Mouse (Mus musculus) heart, embryonic 15.5 days (tissue): ENCODE data around the gene Fam180a. TPM values are rescaled to one million over a fixed set of nuclear protein-coding genes. Genes with fewer than 3 reads are reported as not detected.

ENCODE experiments used
- ATAC-seq: fragments of 200-750 bp; cut with Nextera tagmentation; replicated peaks from 2 replicates; pipeline ENCODE4 v1.8.0; 2017; ENCODE audit warnings: low read depth, moderate TSS enrichment; ENCODE audit not compliant: insufficient number of reproducible peaks, insufficient read depth, low FRiP score
- H3K27ac ChIP-seq: fragments of 300-500 bp; sonication (generic); 2 replicates; pipeline ENCODE4 v1.5.1; 2015; ENCODE audit warnings: mild to moderate bottlenecking, inconsistent platforms
- H3K27me3 ChIP-seq: fragments of 300-500 bp; sonication (generic); 2 replicates; pipeline ENCODE4 v1.6.1; 2015; ENCODE audit warnings: inconsistent platforms
- H3K36me3 ChIP-seq: fragments of 300-500 bp; sonication (generic); 2 replicates; pipeline ENCODE4 v1.6.1; 2015; ENCODE audit warnings: mild to moderate bottlenecking, inconsistent platforms
- H3K4me1 ChIP-seq: fragments of 300-500 bp; sonication (generic); replicated peaks from 2 replicates; pipeline ENCODE4 v1.6.1; 2015; ENCODE audit warnings: inconsistent platforms
- H3K4me2 ChIP-seq: fragments of 300-500 bp; sonication (generic); 2 replicates; pipeline ENCODE4 v1.6.1; 2015; ENCODE audit warnings: inconsistent platforms, mild to moderate bottlenecking, moderate library complexity
- H3K4me3 ChIP-seq: fragments of 300-500 bp; sonication (generic); 2 replicates; pipeline ENCODE4 v1.5.1; 2015; ENCODE audit warnings: mild to moderate bottlenecking, inconsistent platforms
- H3K9ac ChIP-seq: fragments of 300-500 bp; sonication (generic); 2 replicates; pipeline ENCODE4 v1.6.1; 2015; ENCODE audit warnings: mild to moderate bottlenecking, inconsistent platforms
- H3K9me3 ChIP-seq: fragments of 300-500 bp; sonication (generic); replicated peaks from 2 replicates; pipeline ENCODE4 v1.6.1; 2016; ENCODE audit warnings: inconsistent platforms
- WGBS: fragments of 180-500 bp; shearing (Covaris S2); methylation state at CpG from one replicate; pipeline ENCODE4 v1.1.7; 2015; ENCODE audit warnings: mixed read lengths; 5-methylcytosine and 5-hydroxymethylcytosine counted together
- polyA plus RNA-seq: library from polyadenylated mRNA; unstranded; fragments of >200 nt; fragmentation: Nextera tagmentation; extraction: Ambion mirVana; gene quantifications from 2 replicates; pipeline ENCODE4 v1.2.1, GENCODE M21; 2015

Fam180a gene
- polyA plus RNA-seq, 1 experiment from 2014 or later = 1.0 TPM

DNA sequence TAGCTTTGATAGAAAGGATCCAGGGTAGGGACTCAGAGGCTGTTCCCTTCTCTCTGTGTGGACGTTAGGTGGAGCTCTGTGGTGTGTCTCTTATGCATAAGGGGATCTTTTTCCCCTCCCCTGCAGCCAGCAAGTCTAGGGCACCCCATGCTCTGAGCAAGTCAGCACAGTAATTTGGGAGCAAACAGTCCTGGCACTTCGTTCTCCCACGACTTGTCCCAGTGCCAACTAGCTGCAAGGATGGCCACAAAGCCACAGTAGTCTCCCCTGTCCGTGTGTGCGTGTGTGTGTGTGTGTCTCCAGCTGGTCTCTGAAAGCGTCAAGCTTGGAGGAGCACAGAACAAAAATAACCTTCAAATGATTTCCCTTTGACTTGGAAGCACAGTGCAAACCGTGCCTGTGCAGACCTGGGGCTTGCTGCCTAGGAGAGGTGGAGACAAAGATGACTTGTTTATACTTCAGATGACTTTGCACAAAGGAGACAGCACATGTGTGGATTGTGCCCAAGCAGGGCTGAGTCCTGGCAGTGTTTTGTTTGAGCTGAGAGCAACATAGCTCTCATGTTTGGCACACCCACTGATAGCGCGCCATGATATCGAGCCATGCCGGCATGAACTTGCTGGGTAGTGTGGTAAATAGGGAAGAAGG lies 37.7 kb downstream of the Fam180a start:
- Histone ChIP-seq H3K27me3 (no peaks in the 10 kb centered on the region), H3K27ac (peak overlapping the region; percentile 69), H3K36me3 (no peaks in the 10 kb centered on the region), H3K4me2 (peak overlapping the region; percentile 41; the same call in 1 of the 2 replicates), H3K9ac (no peak overlapping the region), H3K4me1 (peaks cover 18% of the 10 kb centered on the region), H3K4me3 (no peak overlapping the region), H3K9me3 (no peaks in the 10 kb centered on the region)
- WGBS = 28% methylated on average over 11 of the region's 11 CpGs
- ATAC-seq = peak; percentile 60; the same call in 1 of the 2 replicates

DNA sequence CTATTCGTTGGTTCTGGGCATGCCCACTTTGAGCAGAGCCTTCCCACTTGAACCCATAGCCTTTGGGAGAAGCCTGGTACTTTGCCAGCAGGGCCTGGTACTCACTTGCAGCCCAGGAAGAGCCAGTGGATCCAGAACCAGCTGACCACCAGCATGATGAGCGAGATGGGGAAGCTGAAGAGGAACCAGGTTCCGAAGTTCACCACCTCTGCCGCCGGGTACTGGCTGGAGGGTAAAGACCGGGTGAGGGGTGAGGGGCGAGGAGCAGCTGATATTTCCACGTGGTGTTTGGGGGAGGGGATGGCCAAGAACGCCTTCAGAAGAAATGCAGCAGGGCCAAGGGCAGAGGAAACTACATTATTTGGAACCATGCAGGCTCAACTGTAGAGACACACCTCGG lies 46.6 kb downstream of the Fam180a start:
- no peak overlapping the region for H3K9ac ChIP-seq
- no peaks in the 10 kb centered on the region for H3K36me3 ChIP-seq
- no peak overlapping the region for H3K4me3 ChIP-seq
- H3K27me3 ChIP-seq = no peaks in the 10 kb centered on the region
- 80% methylated on average over 10 of the region's 10 CpGs for WGBS
- no peak overlapping the region for H3K27ac ChIP-seq
- no peak for ATAC-seq
- H3K9me3 ChIP-seq = no peaks in the 10 kb centered on the region
- H3K4me2 ChIP-seq = no peak overlapping the region
- H3K4me1 ChIP-seq = peaks cover 3% of the 10 kb centered on the region; the same call in 1 of the 2 replicates

DNA sequence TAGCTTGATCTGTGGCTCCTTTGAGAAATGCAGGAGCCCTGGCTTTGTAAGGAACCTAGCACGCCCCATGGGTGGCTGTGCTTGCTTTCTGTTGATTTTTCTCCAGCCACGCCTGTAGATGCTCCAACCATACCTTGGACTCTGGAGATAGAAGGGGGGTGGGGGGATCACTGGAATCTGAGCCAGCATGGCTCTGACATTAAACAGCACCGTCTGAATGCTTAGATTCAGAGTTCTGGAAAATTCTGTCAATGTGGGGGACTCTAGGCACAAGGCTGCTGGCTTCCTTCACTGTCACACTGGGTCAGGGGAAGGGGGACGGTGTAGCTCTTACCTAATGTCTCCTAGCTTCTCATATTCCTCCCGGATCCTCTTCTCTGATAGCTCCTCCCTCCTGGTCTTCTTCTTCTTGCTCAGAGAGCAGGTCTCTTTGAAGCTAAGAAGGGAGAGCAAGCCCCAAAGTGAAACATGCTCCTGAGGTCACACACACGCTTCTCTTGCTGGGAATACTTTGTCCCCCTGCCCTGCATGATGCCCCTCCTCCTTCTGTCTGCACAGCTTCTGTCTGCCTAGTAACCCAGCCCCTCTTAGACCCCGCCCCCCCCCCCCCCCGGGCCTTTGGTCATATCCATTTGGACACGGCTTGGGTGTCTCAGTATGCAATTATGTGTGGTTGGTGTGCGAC lies 47.9 kb downstream of the Fam180a start:
- H3K4me1 ChIP-seq = peaks cover 3% of the 10 kb centered on the region; the same call in 1 of the 2 replicates
- no peaks in the 10 kb centered on the region for H3K9me3 ChIP-seq
- no peak overlapping the region for H3K4me2 ChIP-seq
- H3K4me3 ChIP-seq = no peak overlapping the region
- H3K36me3 ChIP-seq = no peaks in the 10 kb centered on the region
- no peak overlapping the region for H3K9ac ChIP-seq
- no peak; the same call in 1 of the 2 replicates for ATAC-seq
- 37% methylated on average over 10 of the region's 10 CpGs for WGBS
- H3K27me3 ChIP-seq = no peaks in the 10 kb centered on the region
- no peak overlapping the region for H3K27ac ChIP-seq

DNA sequence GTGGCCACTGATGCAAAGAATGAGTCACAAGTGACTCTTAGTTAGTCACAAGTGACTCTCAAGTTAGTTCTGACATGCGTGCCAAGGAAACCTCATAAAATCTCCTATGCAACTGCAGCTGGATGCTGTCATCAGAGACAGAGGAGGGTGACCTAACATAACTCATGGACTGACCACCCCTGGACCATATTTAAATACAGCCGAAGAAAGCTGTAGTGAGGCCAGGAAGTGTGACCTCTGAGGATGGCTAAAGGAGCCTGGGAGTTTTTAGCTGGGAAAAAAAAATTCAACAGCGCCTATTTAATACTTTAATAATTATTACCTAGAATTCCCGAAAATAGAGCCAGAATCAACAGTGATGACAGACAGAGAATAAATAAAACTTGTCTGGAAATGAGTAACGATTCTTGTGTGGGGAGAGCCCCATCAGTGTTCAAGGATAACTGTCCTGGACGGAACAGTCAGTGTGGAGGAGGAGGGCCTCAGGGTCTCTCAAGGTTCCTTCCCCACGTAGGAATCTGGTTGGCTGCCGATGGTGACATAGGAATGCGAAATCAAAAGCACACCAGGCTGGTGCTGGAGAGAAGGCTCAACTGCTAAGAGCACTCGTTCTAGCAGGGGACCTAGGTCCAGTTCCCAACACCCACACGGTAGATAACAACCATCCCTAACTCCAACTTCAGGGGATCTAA lies 52.4 kb downstream of the Fam180a start:
- H3K4me2 ChIP-seq = no peak overlapping the region
- H3K27ac ChIP-seq = no peak overlapping the region
- H3K27me3 ChIP-seq = no peaks in the 10 kb centered on the region
- H3K9me3 ChIP-seq = no peaks in the 10 kb centered on the region
- H3K9ac ChIP-seq = no peak overlapping the region
- no peaks in the 10 kb centered on the region for H3K36me3 ChIP-seq
- no peak overlapping the region for H3K4me3 ChIP-seq
- no peak for ATAC-seq
- peaks cover 6% of the 10 kb centered on the region; the same call in 1 of the 2 replicates for H3K4me1 ChIP-seq
- WGBS = 59% methylated on average over 11 of the region's 11 CpGs

DNA sequence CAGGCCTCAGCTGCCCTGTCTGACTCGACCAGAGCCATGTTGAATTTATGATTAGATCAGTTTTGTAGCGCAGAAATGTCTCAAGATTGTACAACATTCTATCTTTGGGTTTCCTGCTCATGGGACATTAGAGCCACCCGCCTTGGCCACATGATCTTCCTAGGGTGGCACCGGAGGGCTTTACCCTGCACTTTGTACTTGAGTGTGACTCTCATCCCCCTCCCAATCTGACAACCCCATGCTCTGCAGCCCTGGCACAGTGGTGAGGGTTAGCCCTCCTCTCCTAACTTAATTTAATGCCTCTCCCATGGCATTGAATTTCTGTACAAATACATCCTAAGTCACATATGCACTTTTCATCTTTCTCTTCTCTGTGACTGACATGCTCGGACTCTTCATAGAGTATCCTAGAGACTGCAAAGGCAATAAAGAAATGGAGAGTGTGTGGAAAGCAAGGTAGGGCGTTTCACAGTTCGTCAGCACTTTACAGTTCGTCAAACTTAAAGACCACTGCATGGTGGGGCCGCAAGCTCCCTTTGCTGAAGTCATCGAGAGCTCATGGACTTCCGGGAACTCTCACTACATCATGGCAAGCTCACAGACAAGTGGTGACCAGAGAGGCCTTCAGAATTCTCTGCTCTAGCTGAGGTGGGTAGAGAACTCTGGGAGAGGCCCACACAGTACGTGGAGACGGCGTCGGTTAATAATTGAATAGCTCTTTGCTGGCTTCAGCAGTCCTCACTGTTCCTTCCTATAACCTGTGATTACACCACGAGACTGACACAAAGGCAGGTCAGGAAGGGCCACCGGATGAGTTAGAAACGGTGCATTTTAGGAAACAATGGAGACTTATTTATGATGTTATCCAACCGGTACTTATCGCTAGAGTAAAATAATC lies 53.8 kb downstream of the Fam180a start:
- ATAC-seq = no peak
- no peak overlapping the region for H3K9ac ChIP-seq
- no peaks in the 10 kb centered on the region for H3K27me3 ChIP-seq
- H3K36me3 ChIP-seq = no peaks in the 10 kb centered on the region
- H3K27ac ChIP-seq = no peak overlapping the region
- 84% methylated on average over 20 of the region's 20 CpGs for WGBS
- no peak overlapping the region for H3K4me3 ChIP-seq
- H3K4me2 ChIP-seq = no peak overlapping the region
- no peaks in the 10 kb centered on the region for H3K9me3 ChIP-seq
- peaks cover 3% of the 10 kb centered on the region; the same call in 1 of the 2 replicates for H3K4me1 ChIP-seq

DNA sequence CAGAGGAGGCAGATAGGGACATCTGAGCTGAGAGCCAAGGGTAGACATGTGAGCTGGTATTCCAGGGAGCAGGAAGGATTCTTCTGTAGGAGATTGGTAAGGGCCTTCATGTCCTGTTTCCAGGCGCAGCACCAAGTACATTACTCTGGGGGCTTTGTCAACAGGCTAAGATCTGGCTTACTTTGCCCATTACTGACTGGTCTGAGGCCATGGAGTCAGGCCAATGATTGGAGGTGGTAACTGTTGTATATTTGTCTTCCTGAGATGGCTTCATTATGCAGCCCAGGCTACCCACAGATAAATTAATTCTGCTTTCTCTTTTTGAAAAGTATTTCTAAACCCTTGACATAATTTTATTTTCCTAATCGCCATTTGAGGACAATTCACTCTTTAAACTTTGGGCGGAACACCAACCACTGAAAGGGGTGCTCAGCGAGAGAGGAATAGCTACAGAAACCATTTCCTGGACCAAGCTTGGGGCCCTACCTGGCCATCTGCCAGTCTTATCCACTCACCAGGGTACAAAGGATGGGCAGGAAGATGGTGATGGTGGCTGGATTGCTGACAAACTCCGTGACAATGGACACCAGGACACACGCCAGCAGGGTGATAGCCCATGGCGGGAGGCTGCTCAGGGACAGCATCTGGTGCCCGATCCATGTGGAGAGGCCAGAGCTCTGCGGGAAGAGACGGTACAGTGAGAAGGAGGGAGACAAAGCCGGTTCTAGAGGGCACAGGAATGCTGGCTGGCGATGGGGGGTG lies 54.7 kb downstream of the Fam180a start:
- Histone ChIP-seq H3K9me3 (no peaks in the 10 kb centered on the region), H3K36me3 (no peaks in the 10 kb centered on the region), H3K4me3 (no peak overlapping the region), H3K9ac (no peak overlapping the region), H3K4me1 (peaks cover 3% of the 10 kb centered on the region; the same call in 1 of the 2 replicates), H3K27ac (no peak overlapping the region), H3K4me2 (no peak overlapping the region), H3K27me3 (no peaks in the 10 kb centered on the region)
- no peak for ATAC-seq
- 79% methylated on average over 12 of the region's 12 CpGs for WGBS

DNA sequence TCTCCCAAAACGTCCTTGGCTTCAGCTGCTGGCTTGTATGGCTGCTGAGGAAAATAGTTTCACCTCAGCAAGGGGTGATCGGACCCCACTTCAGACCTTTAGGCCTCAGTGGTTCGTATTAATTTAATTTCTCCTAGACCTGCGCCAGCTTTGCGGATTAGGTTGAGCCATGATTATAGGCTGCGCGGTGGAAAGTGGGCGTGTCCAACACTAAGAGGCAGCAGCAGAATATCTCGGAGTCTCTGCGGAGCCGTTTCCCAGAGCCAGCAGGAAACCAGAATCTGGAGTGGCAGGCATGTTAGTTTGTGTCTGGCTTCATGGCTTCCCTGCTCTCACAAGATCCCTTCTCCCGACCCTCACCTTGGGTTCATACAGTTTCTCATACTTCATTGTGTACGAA lies 56.3 kb downstream of the Fam180a start:
- no peak overlapping the region for H3K27ac ChIP-seq
- H3K36me3 ChIP-seq = no peaks in the 10 kb centered on the region
- H3K27me3 ChIP-seq = no peaks in the 10 kb centered on the region
- H3K4me2 ChIP-seq = no peak overlapping the region
- H3K9ac ChIP-seq = no peak overlapping the region
- peaks cover 8% of the 10 kb centered on the region; the same call in 1 of the 2 replicates for H3K4me1 ChIP-seq
- 70% methylated on average over 13 of the region's 13 CpGs for WGBS
- H3K9me3 ChIP-seq = no peaks in the 10 kb centered on the region
- ATAC-seq = no peak
- H3K4me3 ChIP-seq = no peak overlapping the region

DNA sequence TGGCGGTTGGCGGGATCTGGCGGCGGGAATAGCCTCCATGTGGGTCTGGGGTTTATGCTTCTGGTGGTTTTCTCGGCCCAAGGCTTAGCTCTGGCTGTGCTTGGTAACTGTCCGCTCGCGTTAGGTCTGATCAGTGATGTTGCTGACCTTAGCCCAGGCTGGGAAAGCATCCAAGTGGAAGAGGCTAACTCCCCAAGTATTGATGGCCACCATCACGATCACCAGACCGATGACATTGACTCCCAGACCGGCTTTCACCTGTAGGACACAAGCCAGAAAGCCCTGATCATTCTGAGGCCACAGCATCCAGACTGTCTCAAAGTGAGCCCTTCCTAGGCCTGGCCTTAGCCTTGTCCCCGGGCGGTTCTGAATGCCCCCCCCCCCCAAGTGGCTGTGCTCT lies 57.2 kb downstream of the Fam180a start:
- no peak overlapping the region for H3K4me2 ChIP-seq
- H3K9me3 ChIP-seq = no peaks in the 10 kb centered on the region
- no peaks in the 10 kb centered on the region for H3K27me3 ChIP-seq
- peaks cover 8% of the 10 kb centered on the region; the same call in 1 of the 2 replicates for H3K4me1 ChIP-seq
- no peak overlapping the region for H3K4me3 ChIP-seq
- 95% methylated on average over 13 of the region's 13 CpGs for whole genome bisulfite sequencing
- H3K36me3 ChIP-seq = no peaks in the 10 kb centered on the region
- ATAC-seq = no peak
- no peak overlapping the region for H3K27ac ChIP-seq
- no peak overlapping the region for H3K9ac ChIP-seq

DNA sequence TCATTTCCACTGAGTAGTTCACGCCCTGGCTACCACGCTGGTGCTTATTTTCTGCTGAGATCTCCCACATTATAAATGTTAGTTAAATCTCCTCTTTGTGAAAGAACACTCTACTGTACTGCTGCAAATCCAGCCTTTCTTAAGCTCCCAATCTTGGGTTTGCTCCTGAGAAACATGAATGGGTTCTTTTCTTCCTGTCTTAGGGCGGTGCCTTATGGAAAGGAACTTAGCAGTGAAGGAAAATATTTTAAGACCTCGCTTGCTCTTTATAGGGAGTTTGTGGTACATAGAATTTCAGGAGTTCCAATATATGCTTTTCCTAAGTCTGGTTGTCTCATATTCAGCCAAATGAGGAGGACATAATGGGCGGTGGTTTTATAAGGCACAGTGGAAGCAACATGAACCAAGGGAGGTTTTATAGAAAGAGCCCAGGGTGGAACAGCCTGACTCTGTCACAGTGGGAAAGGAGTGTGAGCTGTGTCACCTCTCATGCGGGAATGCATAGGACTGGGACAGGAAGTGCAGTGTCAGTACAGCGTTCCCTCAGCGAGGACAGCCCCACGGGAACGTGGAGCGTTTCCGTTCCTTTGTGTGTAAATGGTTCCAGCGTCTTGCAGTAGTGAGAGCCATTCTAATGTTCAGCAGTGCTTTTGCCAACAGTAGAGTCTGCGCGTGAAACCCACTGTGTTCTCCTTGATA lies 60.2 kb downstream of the Fam180a start:
- peak overlapping the region; percentile 33 for H3K27ac ChIP-seq

More for the DNA sequence above, 60.2 kb downstream of the Fam180a start:
- WGBS = 66% methylated on average over 15 of the region's 15 CpGs
- no peak for ATAC-seq
- no peaks in the 10 kb centered on the region for H3K27me3 ChIP-seq
- H3K4me2 ChIP-seq = no peak overlapping the region; the same call in 1 of the 2 replicates
- no peaks in the 10 kb centered on the region for H3K9me3 ChIP-seq
- no peak overlapping the region for H3K4me3 ChIP-seq
- H3K4me1 ChIP-seq = peaks cover 7% of the 10 kb centered on the region; the same call in 1 of the 2 replicates
- peaks cover 19% of the 10 kb centered on the region for H3K36me3 ChIP-seq
- no peak overlapping the region for H3K9ac ChIP-seq
